Mouse (Mus musculus) fibroblast of lung, adult 2 months (primary cell): ENCODE measurements around the gene Etfrf1.

Source experiments
- DNase-seq: peaks from one replicate; pipeline ENCODE4 v3.0.0-alpha.2; 2011; ENCODE audit warnings: low read depth

Etfrf1 gene

GRCm38 (mm10) chr6:145226296-145226695 lies 15.4 kb downstream of the Etfrf1 start:
- no peak for DNase-seq

GRCm38 (mm10) chr6:145234391-145234790 lies 23.5 kb downstream of the Etfrf1 start:
- DNase-seq = no peak

GRCm38 (mm10) chr6:145235367-145235766 lies 24.4 kb downstream of the Etfrf1 start:
- DNase-seq = no peak

GRCm38 (mm10) chr6:145237148-145237547 lies 26.2 kb downstream of the Etfrf1 start:
- no peak for DNase-seq

- DNase-seq = no peak
Observed at GRCm38 (mm10) chr6:145240285-145240684, 29.4 kb downstream of the Etfrf1 start.

- no peak for DNase-seq
Observed at GRCm38 (mm10) chr6:145242521-145242920, 31.6 kb downstream of the Etfrf1 start.

- DNase-seq = no peak
Observed at GRCm38 (mm10) chr6:145246841-145247240, 35.9 kb downstream of the Etfrf1 start.

GRCm38 (mm10) chr6:145247886-145248285 lies 37.0 kb downstream of the Etfrf1 start:
- DNase-seq = no peak

GRCm38 (mm10) chr6:145249291-145250184 lies 38.6 kb downstream of the Etfrf1 start:
- DNase-seq = no peak

- peak; percentile 23 for DNase-seq
Observed at GRCm38 (mm10) chr6:145250185-145250791, 39.4 kb downstream of the Etfrf1 start, which contains the start of gene Kras. TSS of gene Kras (minus strand) at chr6:145250239.

- DNase-seq = no peak
Observed at GRCm38 (mm10) chr6:145250820-145251219, 39.9 kb downstream of the Etfrf1 start.

GRCm38 (mm10) chr6:145255952-145256700 lies 45.2 kb downstream of the Etfrf1 start:
- DNase-seq = no peak

- no peak for DNase-seq
Observed at GRCm38 (mm10) chr6:145256701-145257073, 45.8 kb downstream of the Etfrf1 start.

GRCm38 (mm10) chr6:145262314-145262713 lies 51.4 kb downstream of the Etfrf1 start:
- no peak for DNase-seq
